Mouse (Mus musculus): ENCODE data around the gene Hivep3.

DNA sequence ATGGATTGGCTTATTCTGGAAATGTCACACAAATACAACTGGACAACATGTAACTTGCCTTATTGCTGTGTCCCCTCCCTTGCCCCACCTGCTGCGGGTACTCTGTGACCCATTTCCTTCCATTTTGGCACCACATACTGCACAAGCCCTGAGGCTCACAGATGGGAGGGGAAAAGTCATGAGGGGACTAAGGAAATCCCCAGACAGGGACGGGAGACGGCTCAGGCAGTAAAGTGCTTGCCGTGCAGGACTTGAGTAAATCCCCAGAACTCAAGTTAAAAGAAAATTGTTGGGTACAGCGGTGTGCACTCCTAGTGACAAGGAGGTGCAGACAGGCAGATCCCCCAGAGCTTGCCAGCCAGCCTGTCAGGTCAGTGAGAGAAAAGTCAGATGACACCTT lies 7.5 kb upstream of the Hivep3 start:
- no peak for TF ChIP-seq CTCF (IDR thresholded peaks at IDR 0.05; ENCODE audit: control insufficient read depth, insufficient read depth, insufficient read length)
- TF ChIP-seq MAX (IDR thresholded peaks at IDR 0.05), result no peak
- TF ChIP-seq FOSL1 (IDR thresholded peaks at IDR 0.05; ENCODE audit: insufficient read depth, low read length, poor library complexity, severe bottlenecking), result no peak
- no peak for TF ChIP-seq MYOD1 (IDR thresholded peaks at IDR 0.05; ENCODE audit: control insufficient read depth, insufficient read length, low read depth)
